Mouse (Mus musculus): ENCODE measurements around the gene Fstl4.

Fstl4 gene

DNA sequence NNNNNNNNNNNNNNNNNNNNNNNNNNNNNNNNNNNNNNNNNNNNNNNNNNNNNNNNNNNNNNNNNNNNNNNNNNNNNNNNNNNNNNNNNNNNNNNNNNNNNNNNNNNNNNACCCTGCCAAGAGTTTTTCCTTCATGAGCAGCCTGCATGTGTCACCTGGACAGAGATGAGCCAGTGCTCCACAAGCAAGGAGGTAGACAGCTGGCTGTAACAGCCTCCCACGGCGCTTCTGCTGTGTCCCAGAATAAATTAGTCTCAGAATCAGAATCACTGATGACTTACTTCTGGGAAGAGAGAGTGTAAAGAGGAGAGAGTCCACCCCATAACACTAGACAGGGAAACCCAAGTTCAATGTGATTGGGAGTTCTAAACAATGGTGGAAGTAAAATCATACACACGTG lies 464.6 kb downstream of the Fstl4 start:
- in situ Hi-C loops (cut with MboI): no loop called here

- in situ Hi-C loops (cut with MboI): no loop called here
Measured at GRCm38 (mm10) chr11:53231836-53232235, 467.4 kb downstream of the Fstl4 start.

DNA sequence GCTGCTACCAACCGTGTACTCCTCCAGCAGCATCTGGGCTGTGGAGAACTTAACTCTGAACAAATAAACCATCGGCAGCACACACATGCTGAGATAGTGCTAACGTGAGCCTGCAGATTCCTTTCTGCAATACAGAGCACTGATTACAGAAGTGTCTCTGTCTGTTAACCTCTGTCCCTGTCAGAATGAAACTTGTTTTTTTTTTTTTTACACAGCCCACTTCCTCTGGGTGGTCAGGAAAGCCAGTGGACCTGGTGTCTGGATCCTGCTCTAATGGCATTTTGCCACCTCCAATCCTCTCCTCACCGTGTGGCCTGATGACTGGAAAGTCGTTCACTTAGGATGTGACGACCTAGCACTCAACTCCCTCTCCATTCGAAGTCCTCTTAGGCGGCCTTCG lies 469.2 kb downstream of the Fstl4 start:
- in situ Hi-C loops (cut with MboI): no loop called here
